Mouse (Mus musculus) kidney, embryonic 16.5 days (tissue): ENCODE measurements around the gene Fkbp11. TPM values are rescaled to one million over a fixed set of nuclear protein-coding genes. Genes with fewer than 3 reads are reported as not detected.
"Not testable (repeated sequence)": the region's sequence is repeated elsewhere in the genome, so short reads cannot be mapped to it uniquely, and the experiment has no call there.

Experiments
- ATAC-seq: fragments of 200-750 bp; cut with Nextera tagmentation; 2 replicates; pipeline ENCODE4 v1.8.0; 2017; ENCODE audit warnings: moderate TSS enrichment; ENCODE audit not compliant: low FRiP score, low TSS enrichment
- H3K27ac ChIP-seq: fragments of 300-500 bp; sonication (generic); 2 replicates; pipeline ENCODE4 v1.5.1; 2014; ENCODE audit warnings: low read length
- H3K27me3 ChIP-seq: fragments of 300-500 bp; sonication (generic); 2 replicates; pipeline ENCODE4 v1.6.1; 2014; ENCODE audit warnings: low read length, control low read depth, mixed read lengths; ENCODE audit not compliant: insufficient read depth
- H3K36me3 ChIP-seq: fragments of 300-500 bp; sonication (generic); 2 replicates; pipeline ENCODE4 v1.6.1; 2014; ENCODE audit warnings: low read length, control low read depth, mixed read lengths; ENCODE audit not compliant: insufficient read depth
- H3K4me1 ChIP-seq: fragments of 300-500 bp; sonication (generic); 2 replicates; pipeline ENCODE4 v1.6.1; 2014; ENCODE audit warnings: low read length, control low read depth, mixed read lengths; ENCODE audit not compliant: insufficient read depth
- H3K4me2 ChIP-seq: fragments of 300-500 bp; sonication (generic); replicated peaks from 2 replicates; pipeline ENCODE4 v1.6.1; 2014; ENCODE audit warnings: low read depth, low read length
- H3K4me3 ChIP-seq: fragments of 300-500 bp; sonication (generic); 2 replicates; pipeline ENCODE4 v1.5.1; 2014; ENCODE audit warnings: mild to moderate bottlenecking, low read length
- H3K9ac ChIP-seq: fragments of 300-500 bp; sonication (generic); replicated peaks from 2 replicates; pipeline ENCODE4 v1.6.1; 2014; ENCODE audit warnings: low read length
- H3K9me3 ChIP-seq: fragments of 300-500 bp; sonication (generic); 2 replicates; pipeline ENCODE4 v1.6.1; 2016; ENCODE audit warnings: low read length, control low read depth
- WGBS: fragments of 180-500 bp; shearing (Covaris S2); extraction: QIAGEN DNeasy Blood & Tissue Kit; methylation state at CpG from one replicate; pipeline ENCODE4 v1.1.7; 2014; 5-methylcytosine and 5-hydroxymethylcytosine counted together
- polyA plus RNA-seq: library from polyadenylated mRNA; unstranded; fragments of >200 nt; fragmentation: Nextera tagmentation; extraction: Ambion mirVana; gene quantifications from 2 replicates; pipeline ENCODE4 v1.2.1, GENCODE M21; 2015

Fkbp11 gene
- polyA plus RNA-seq, 1 experiment from 2014 or later = 39.1 TPM

- WGBS = 76% methylated on average over 4 of the region's 4 CpGs
- no peaks in the 10 kb centered on the region for H3K36me3 ChIP-seq
- peaks cover 15% of the 10 kb centered on the region for H3K4me1 ChIP-seq
- ATAC-seq = no peak
- H3K4me3 ChIP-seq = no peak overlapping the region
- H3K9ac ChIP-seq = no peak overlapping the region
- no peaks in the 10 kb centered on the region for H3K9me3 ChIP-seq
- no peak overlapping the region for H3K4me2 ChIP-seq
- H3K27me3 ChIP-seq = peaks cover 14% of the 10 kb centered on the region
- H3K27ac ChIP-seq = no peak overlapping the region
Measured at GRCm38 (mm10) chr15:98765929-98766328, 37.9 kb upstream of the Fkbp11 start.

- Histone ChIP-seq H3K9ac (peak within 1 kb of the TSS; percentile 93), H3K36me3 (peaks cover 10% of the 10 kb centered on the region; the same call in 1 of the 2 replicates), H3K27me3 (0 out of 2 replicates have a peak, but pooled peaks cover 4% of the 10 kb centered on the region), H3K4me3 (peak within 1 kb of the TSS; percentile 95), H3K4me2 (peak within 1 kb of the TSS; percentile 86), H3K4me1 (peaks cover 19% of the 10 kb centered on the region), H3K27ac (peak within 1 kb of the TSS; percentile 89), H3K9me3 (no peaks in the 10 kb centered on the region)
- under 1% methylated on average over 52 of the region's 76 CpGs for WGBS
- peak; percentile 95 for ATAC-seq
Measured at GRCm38 (mm10) chr15:98762670-98763529, 34.9 kb upstream of the Fkbp11 start, which contains the start of gene Arf3. Arf3 (minus strand) TSS chr15:98763214.

GRCm38 (mm10) chr15:98762201-98762621 is 34.2 kb upstream of the Fkbp11 start:
- peak; percentile 87 for ATAC-seq
- 0 out of 2 replicates have a peak, but pooled peaks cover 4% of the 10 kb centered on the region for H3K27me3 ChIP-seq
- H3K4me3 ChIP-seq = peak overlapping the region; percentile 95
- peaks cover 19% of the 10 kb centered on the region for H3K4me1 ChIP-seq
- H3K9me3 ChIP-seq = no peaks in the 10 kb centered on the region
- peak overlapping the region; percentile 93 for H3K9ac ChIP-seq
- peak overlapping the region; percentile 89 for H3K27ac ChIP-seq
- peak overlapping the region; percentile 86 for H3K4me2 ChIP-seq
- H3K36me3 ChIP-seq = peaks cover 10% of the 10 kb centered on the region; the same call in 1 of the 2 replicates
- under 1% methylated on average over 23 of the region's 24 CpGs for WGBS

- H3K27ac ChIP-seq = no peak overlapping the region
- H3K9ac ChIP-seq = no peak overlapping the region
- ATAC-seq = no peak
- no peaks in the 10 kb centered on the region for H3K9me3 ChIP-seq
- H3K4me3 ChIP-seq = no peak overlapping the region
- H3K4me1 ChIP-seq = no peaks in the 10 kb centered on the region
- H3K4me2 ChIP-seq = no peak overlapping the region
- no peaks in the 10 kb centered on the region for H3K27me3 ChIP-seq
- H3K36me3 ChIP-seq = peaks cover 8% of the 10 kb centered on the region
- 90% methylated on average over 2 of the region's 2 CpGs for WGBS
Measured at GRCm38 (mm10) chr15:98754125-98754524, 26.1 kb upstream of the Fkbp11 start.

GRCm38 (mm10) chr15:98753021-98753423 is 25.0 kb upstream of the Fkbp11 start:
- H3K9ac ChIP-seq = no peak overlapping the region
- H3K27me3 ChIP-seq = no peaks in the 10 kb centered on the region
- H3K4me2 ChIP-seq = no peak overlapping the region
- peaks cover 5% of the 10 kb centered on the region for H3K36me3 ChIP-seq
- H3K4me1 ChIP-seq = peaks cover 3% of the 10 kb centered on the region; the same call in 1 of the 2 replicates
- 80% methylated on average over 8 of the region's 8 CpGs for WGBS
- H3K4me3 ChIP-seq = no peak overlapping the region
- H3K9me3 ChIP-seq = no peaks in the 10 kb centered on the region
- H3K27ac ChIP-seq = no peak overlapping the region
- no peak for ATAC-seq

GRCm38 (mm10) chr15:98749093-98749492 is 21.1 kb upstream of the Fkbp11 start:
- Histone ChIP-seq H3K9ac (no peak overlapping the region), H3K9me3 (no peaks in the 10 kb centered on the region), H3K4me1 (peaks cover 9% of the 10 kb centered on the region; the same call in 1 of the 2 replicates), H3K4me3 (no peak overlapping the region), H3K27ac (no peak overlapping the region), H3K27me3 (no peaks in the 10 kb centered on the region), H3K36me3 (peaks cover 5% of the 10 kb centered on the region), H3K4me2 (no peak overlapping the region)
- 95% methylated on average over 2 of the region's 2 CpGs for WGBS
- no peak for ATAC-seq

- H3K4me3 ChIP-seq = no peak overlapping the region
- WGBS = 71% methylated on average over 6 of the region's 6 CpGs
- no peak overlapping the region for H3K27ac ChIP-seq
- peaks cover 9% of the 10 kb centered on the region; the same call in 1 of the 2 replicates for H3K4me1 ChIP-seq
- no peak overlapping the region for H3K4me2 ChIP-seq
- no peak for ATAC-seq
- H3K36me3 ChIP-seq = peaks cover 2% of the 10 kb centered on the region; the same call in 1 of the 2 replicates
- no peaks in the 10 kb centered on the region for H3K9me3 ChIP-seq
- H3K27me3 ChIP-seq = no peaks in the 10 kb centered on the region
- H3K9ac ChIP-seq = no peak overlapping the region
Measured at GRCm38 (mm10) chr15:98747296-98747695, 19.3 kb upstream of the Fkbp11 start.

GRCm38 (mm10) chr15:98746344-98746965 is 18.5 kb upstream of the Fkbp11 start:
- Histone ChIP-seq H3K27me3 (no peaks in the 10 kb centered on the region), H3K9ac (no peak overlapping the region), H3K27ac (no peak overlapping the region), H3K4me2 (no peak overlapping the region), H3K36me3 (peaks cover 4% of the 10 kb centered on the region), H3K4me1 (peaks cover 9% of the 10 kb centered on the region; the same call in 1 of the 2 replicates), H3K4me3 (no peak overlapping the region), H3K9me3 (no peaks in the 10 kb centered on the region)
- WGBS = 73% methylated on average over 10 of the region's 10 CpGs
- no peak for ATAC-seq

GRCm38 (mm10) chr15:98743863-98744262 is 15.9 kb upstream of the Fkbp11 start:
- H3K9ac ChIP-seq, H3K27ac ChIP-seq, ATAC-seq, H3K4me2 ChIP-seq, H3K4me1 ChIP-seq, H3K27me3 ChIP-seq, H3K4me3 ChIP-seq, H3K9me3 ChIP-seq: not testable (repeated sequence)
- H3K36me3 ChIP-seq = peaks cover 29% of the 10 kb centered on the region
- WGBS = 86% methylated on average over 3 of the region's 3 CpGs
